Mouse (Mus musculus): ENCODE data around the gene Prpmp5.
"Not testable (repeated sequence)": the region's sequence is repeated elsewhere in the genome, so short reads cannot be mapped to it uniquely, and the experiment has no call there.

Gene Prpmp5

DNA sequence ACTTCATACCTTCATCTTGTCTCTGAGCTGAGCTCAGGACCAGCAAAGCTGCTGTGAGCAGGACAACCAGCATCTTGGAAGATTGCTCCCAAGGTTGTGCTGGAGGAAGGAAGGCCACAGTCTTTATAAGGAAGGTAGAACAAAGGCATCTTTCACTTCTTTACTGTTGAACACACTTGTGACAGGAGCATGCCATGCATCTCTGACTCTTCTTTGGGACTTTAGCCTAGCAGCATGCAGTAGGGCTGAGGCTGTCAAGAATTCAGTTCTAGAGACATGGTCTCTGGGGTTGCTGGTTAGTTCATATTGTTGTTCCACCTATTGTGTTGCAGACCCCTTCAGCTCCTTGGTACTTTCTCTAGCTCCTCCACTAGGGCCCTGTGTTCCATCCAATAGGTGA is at the start of gene Prpmp5:
Prpmp5 (minus strand) TSS at position 101 of the 400 bp plus-strand sequence.
- not testable (repeated sequence) for DNase-seq (ENCODE audit: low read depth, low spot score)

DNA sequence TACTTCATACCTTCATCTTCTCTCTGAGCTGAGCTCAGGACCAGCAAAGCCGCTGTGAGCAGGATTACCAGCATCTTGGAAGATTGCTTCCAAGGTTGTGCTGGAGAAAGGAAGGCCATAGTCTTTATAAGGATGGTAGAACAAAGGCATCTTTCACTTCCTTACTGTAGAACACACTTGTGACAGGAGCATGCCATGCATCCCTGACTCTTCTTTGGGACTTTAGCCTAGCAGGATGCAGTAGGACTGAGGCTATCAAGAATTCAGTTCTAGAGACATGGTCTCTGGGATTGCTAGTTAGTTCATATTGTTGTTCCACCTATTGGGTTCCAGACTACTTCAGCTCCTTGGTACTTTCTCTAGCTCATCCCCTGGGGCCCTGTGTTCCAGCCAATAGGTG is 49.5 kb upstream of the Prpmp5 start, which contains the start of gene Gm8882:
Gm8882 (minus strand) TSS at position 101 of the 400 bp plus-strand sequence.
- not testable (repeated sequence) for DNase-seq (ENCODE audit: low read depth, low spot score)
